ENCODE assay signal across 8 mouse cellular contexts in the genomic region with DNA sequence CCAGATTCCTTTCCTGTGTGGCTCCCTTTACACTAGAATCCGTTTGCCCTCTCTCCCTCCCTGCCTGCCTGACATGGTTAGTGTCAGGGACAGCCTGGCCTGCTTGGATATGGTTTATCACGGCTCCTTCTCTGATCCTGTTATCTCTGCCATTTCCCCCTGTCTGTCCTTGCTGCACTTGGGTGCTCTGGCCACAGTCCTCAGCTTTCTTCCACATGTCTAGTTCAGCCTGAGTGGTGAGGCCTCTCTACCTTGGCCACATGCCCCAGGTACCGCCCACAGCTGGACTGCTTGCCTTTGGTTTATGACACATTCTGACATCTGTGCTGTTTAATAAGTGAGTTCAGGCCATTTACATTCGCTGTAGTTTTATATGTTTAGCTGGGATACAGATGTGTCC. TPM values are rescaled to one million over a fixed set of nuclear protein-coding genes. Genes with fewer than 3 reads are reported as not detected.
A peak's percentile ranks its signal among the peaks of the same experiment; 100 is the strongest.
DNase-seq lines count a peak whose midpoint lies in the region; ATAC-seq lines count a peak whose summit lies in the region.

No protein-coding gene starts in this region.

- H3K36me3 ChIP-seq in neural tube, embryonic 11.5 days (ENCODE audit: control insufficient read depth, insufficient read depth, low read length): no peaks in the 10 kb centered on the region
- no peaks in the 10 kb centered on the region for H3K36me3 ChIP-seq in neural tube, embryonic 15.5 days
- 0 out of 2 replicates have a peak, but pooled peaks cover 2% of the 10 kb centered on the region for H3K36me3 ChIP-seq in forebrain, embryonic 16.5 days (ENCODE audit: control insufficient read depth, insufficient read depth)

- peak overlapping the region; percentile 14; the same call in 1 of the 2 replicates for H3K9ac ChIP-seq in neural tube, embryonic 11.5 days (ENCODE audit: low read length)
- H3K9ac ChIP-seq in neural tube, embryonic 15.5 days (replicated peaks): no peak overlapping the region
- H3K9ac ChIP-seq in forebrain, embryonic 16.5 days (replicated peaks; ENCODE audit: low read depth, low read length): no peak overlapping the region

- H3K27me3 ChIP-seq in neural tube, embryonic 11.5 days (ENCODE audit: control insufficient read depth, insufficient read depth, low read length): no peaks in the 10 kb centered on the region
- H3K27me3 ChIP-seq in neural tube, embryonic 15.5 days (replicated peaks): no peaks in the 10 kb centered on the region
- H3K27me3 ChIP-seq in forebrain, embryonic 16.5 days (replicated peaks; ENCODE audit: control insufficient read depth, insufficient read depth, low read length): no peaks in the 10 kb centered on the region

- 75% methylated on average over 4 of the region's 4 CpGs for WGBS in neural tube, embryonic 11.5 days
- 67% methylated on average over 4 of the region's 4 CpGs for WGBS in neural tube, embryonic 15.5 days
- WGBS in forebrain, embryonic 16.5 days: 82% methylated on average over 4 of the region's 4 CpGs

- H3K4me3 ChIP-seq in neural tube, embryonic 11.5 days (ENCODE audit: low read depth, low read length): no peak overlapping the region
- H3K4me3 ChIP-seq in neural tube, embryonic 15.5 days (replicated peaks): no peak overlapping the region
- no peak overlapping the region for H3K4me3 ChIP-seq in forebrain, embryonic 16.5 days (replicated peaks; ENCODE audit: low read length)

- no peak overlapping the region for H3K4me2 ChIP-seq in neural tube, embryonic 11.5 days (ENCODE audit: low read depth)
- no peak overlapping the region for H3K4me2 ChIP-seq in neural tube, embryonic 15.5 days
- no peak overlapping the region for H3K4me2 ChIP-seq in forebrain, embryonic 16.5 days (ENCODE audit: low read length)

- H3K9me3 ChIP-seq in neural tube, embryonic 11.5 days (ENCODE audit: control insufficient read depth, low read length): no peaks in the 10 kb centered on the region
- no peaks in the 10 kb centered on the region for H3K9me3 ChIP-seq in neural tube, embryonic 15.5 days (replicated peaks)
- no peaks in the 10 kb centered on the region for H3K9me3 ChIP-seq in forebrain, embryonic 16.5 days (ENCODE audit: control insufficient read depth, low read length)

- no peak for ATAC-seq in neural tube, embryonic 11.5 days (ENCODE audit: insufficient read depth, low FRiP score, low TSS enrichment)
- ATAC-seq in neural tube, embryonic 15.5 days (ENCODE audit: low FRiP score): no peak
- ATAC-seq in forebrain, embryonic 16.5 days: no peak

- DNase-seq in neural tube, embryonic 11.5 days (ENCODE audit: low spot score): no peak
- DNase-seq in gastrocnemius, postnatal 36 days: peak; percentile 72 to 73
- DNase-seq in kidney, postnatal 10 days: peak; percentile 73
- DNase-seq in lung, postnatal 4 days: peak; percentile 72 to 76
- DNase-seq in cerebellum, adult 8-10 months: no peak
- DNase-seq in left cerebral cortex, postnatal 10 days (ENCODE audit: extremely low spot score in 1 of 2, low spot score in 2 of 2): no peak

- H3K4me1 ChIP-seq in neural tube, embryonic 11.5 days (ENCODE audit: control insufficient read depth, insufficient read depth, low read length): peaks cover 22% of the 10 kb centered on the region; the same call in 1 of the 2 replicates
- peaks cover 41% of the 10 kb centered on the region for H3K4me1 ChIP-seq in neural tube, embryonic 15.5 days
- H3K4me1 ChIP-seq in forebrain, embryonic 16.5 days (replicated peaks; ENCODE audit: control insufficient read depth, insufficient read depth, low read length): peaks cover 24% of the 10 kb centered on the region

- no peak overlapping the region for H3K27ac ChIP-seq in neural tube, embryonic 11.5 days (ENCODE audit: low read depth, low read length)
- no peak overlapping the region for H3K27ac ChIP-seq in neural tube, embryonic 15.5 days (replicated peaks)
- H3K27ac ChIP-seq in forebrain, embryonic 16.5 days (ENCODE audit: low read length): no peak overlapping the region

- intact Hi-C loops in gastrocnemius, postnatal 36 days (cut with DNase I): no loop called here
- intact Hi-C loops in left cerebral cortex, postnatal 10 days (cut with DNase I): no loop called here

RNA-seq across cellular contexts. Expression of a gene that starts 11.1 kb away (rescaled TPM):
- 21.9 and 24.8 TPM in 2 replicates for polyA plus RNA-seq in neural tube, embryonic 11.5 days (2014; fragmentation: Nextera tagmentation; extraction: Ambion mirVana)
- 11.6 and 13.9 TPM in 2 replicates for polyA plus RNA-seq in neural tube, embryonic 15.5 days (2015; fragmentation: Nextera tagmentation; extraction: Ambion mirVana)
- total RNA-seq in gastrocnemius, postnatal 36 days (2021): 10 to 100 TPM; 24.2 to 26.5 TPM
- 10 to 100 TPM; 15.8 to 16.7 TPM for total RNA-seq in left cerebral cortex, postnatal 10 days (2021)
- polyA plus RNA-seq in forebrain, embryonic 16.5 days (2015; fragmentation: Nextera tagmentation; extraction: Ambion mirVana): 18.7 and 19.6 TPM in 2 replicates

Comparison
In these comparisons a context has a peak if more than half of its experiments do, and no peak if none do; other contexts are left out.
1. DNase-seq: peak in gastrocnemius, postnatal 36 days (2 of 2), kidney, postnatal 10 days (single experiment) and lung, postnatal 4 days (2 of 2); none in neural tube, embryonic 11.5 days (single experiment), cerebellum, adult 8-10 months (single experiment) and left cerebral cortex, postnatal 10 days (0 of 2).